Mouse (Mus musculus): Measurements from ENCODE around the gene Naaa. TPM values are rescaled to one million over a fixed set of nuclear protein-coding genes. Genes with fewer than 3 reads are reported as not detected.
A peak's percentile ranks its signal among the peaks of the same experiment; 100 is the strongest.

Naaa gene
- polyA plus RNA-seq, 1 experiment from 2014 or later, result 6.0 TPM

GRCm38 (mm10) chr5:92248614-92249013 is 29.4 kb downstream of the Naaa start:
- Histone ChIP-seq H3K36me3 (ENCODE audit: control insufficient read depth, insufficient read depth, low read length) (no peaks in the 10 kb centered on the region), H3K27ac (ENCODE audit: low read depth, low read length) (no peak overlapping the region), H3K27me3 (replicated peaks; ENCODE audit: control insufficient read depth, insufficient read depth, low read length) (peaks cover 13% of the 10 kb centered on the region), H3K4me1 (replicated peaks; ENCODE audit: control insufficient read depth, insufficient read depth, low read length) (no peaks in the 10 kb centered on the region), H3K4me2 (no peak overlapping the region), H3K9me3 (ENCODE audit: control insufficient read depth, low read length) (no peaks in the 10 kb centered on the region), H3K4me3 (ENCODE audit: low read depth, low read length) (no peak overlapping the region), H3K9ac (ENCODE audit: low read depth, low read length) (no peak overlapping the region)
- DNase-seq (ENCODE audit: low spot score) (no peak), ATAC-seq (replicated peaks; ENCODE audit: low FRiP score) (no peak)
- WGBS, result 72% methylated on average over 11 of the region's 11 CpGs

GRCm38 (mm10) chr5:92245483-92245882 is 32.5 kb downstream of the Naaa start:
- no peaks in the 10 kb centered on the region for H3K9me3 ChIP-seq (ENCODE audit: control insufficient read depth, low read length)
- no peak overlapping the region for H3K4me2 ChIP-seq
- ATAC-seq (replicated peaks; ENCODE audit: low FRiP score) (no peak), DNase-seq (ENCODE audit: low spot score) (no peak)
- H3K4me3 ChIP-seq (ENCODE audit: low read depth, low read length), result no peak overlapping the region
- H3K27ac ChIP-seq (ENCODE audit: low read depth, low read length), result no peak overlapping the region
- H3K4me1 ChIP-seq (replicated peaks; ENCODE audit: control insufficient read depth, insufficient read depth, low read length), result no peaks in the 10 kb centered on the region
- peaks cover 10% of the 10 kb centered on the region for H3K27me3 ChIP-seq (replicated peaks; ENCODE audit: control insufficient read depth, insufficient read depth, low read length)
- WGBS, result 43% methylated on average over 9 of the region's 9 CpGs
- no peaks in the 10 kb centered on the region for H3K36me3 ChIP-seq (ENCODE audit: control insufficient read depth, insufficient read depth, low read length)
- H3K9ac ChIP-seq (ENCODE audit: low read depth, low read length), result no peak overlapping the region

GRCm38 (mm10) chr5:92244900-92245299 is 33.1 kb downstream of the Naaa start:
- Histone ChIP-seq H3K9me3 (ENCODE audit: control insufficient read depth, low read length) (no peaks in the 10 kb centered on the region), H3K27ac (ENCODE audit: low read depth, low read length) (no peak overlapping the region), H3K4me3 (ENCODE audit: low read depth, low read length) (no peak overlapping the region), H3K36me3 (ENCODE audit: control insufficient read depth, insufficient read depth, low read length) (no peaks in the 10 kb centered on the region), H3K27me3 (replicated peaks; ENCODE audit: control insufficient read depth, insufficient read depth, low read length) (peaks cover 10% of the 10 kb centered on the region), H3K4me1 (replicated peaks; ENCODE audit: control insufficient read depth, insufficient read depth, low read length) (no peaks in the 10 kb centered on the region), H3K9ac (ENCODE audit: low read depth, low read length) (no peak overlapping the region), H3K4me2 (no peak overlapping the region)
- WGBS, result 87% methylated on average over 2 of the region's 2 CpGs
- DNase-seq (ENCODE audit: low spot score) (no peak), ATAC-seq (replicated peaks; ENCODE audit: low FRiP score) (no peak)

GRCm38 (mm10) chr5:92240769-92241168 is 37.2 kb downstream of the Naaa start:
- WGBS, result 88% methylated on average over 12 of the region's 12 CpGs
- DNase-seq (ENCODE audit: low spot score), result no peak
- no peak for ATAC-seq (replicated peaks; ENCODE audit: low FRiP score)
- H3K36me3 ChIP-seq (ENCODE audit: control insufficient read depth, insufficient read depth, low read length), result no peaks in the 10 kb centered on the region
- H3K27me3 ChIP-seq (replicated peaks; ENCODE audit: control insufficient read depth, insufficient read depth, low read length), result peaks cover 11% of the 10 kb centered on the region
- H3K4me2 ChIP-seq, result no peak overlapping the region
- no peaks in the 10 kb centered on the region for H3K9me3 ChIP-seq (ENCODE audit: control insufficient read depth, low read length)
- no peak overlapping the region for H3K27ac ChIP-seq (ENCODE audit: low read depth, low read length)
- no peak overlapping the region for H3K4me3 ChIP-seq (ENCODE audit: low read depth, low read length)
- H3K4me1 ChIP-seq (replicated peaks; ENCODE audit: control insufficient read depth, insufficient read depth, low read length), result no peaks in the 10 kb centered on the region
- no peak overlapping the region for H3K9ac ChIP-seq (ENCODE audit: low read depth, low read length)

- Histone ChIP-seq H3K27ac (ENCODE audit: low read depth, low read length) (no peak overlapping the region), H3K9me3 (ENCODE audit: control insufficient read depth, low read length) (no peaks in the 10 kb centered on the region), H3K36me3 (ENCODE audit: control insufficient read depth, insufficient read depth, low read length) (no peaks in the 10 kb centered on the region), H3K9ac (ENCODE audit: low read depth, low read length) (no peak overlapping the region), H3K4me3 (ENCODE audit: low read depth, low read length) (no peak overlapping the region), H3K4me1 (replicated peaks; ENCODE audit: control insufficient read depth, insufficient read depth, low read length) (no peaks in the 10 kb centered on the region), H3K4me2 (peak overlapping the region; percentile 4; the same call in 1 of the 2 replicates), H3K27me3 (replicated peaks; ENCODE audit: control insufficient read depth, insufficient read depth, low read length) (peaks cover 9% of the 10 kb centered on the region)
- no peak for ATAC-seq (replicated peaks; ENCODE audit: low FRiP score)
- WGBS, result 42% methylated on average over 29 of the region's 29 CpGs
- DNase-seq (ENCODE audit: low spot score), result peak; percentile 54
Observed at GRCm38 (mm10) chr5:92239333-92240232, 38.4 kb downstream of the Naaa start.

GRCm38 (mm10) chr5:92234939-92235557 is 42.9 kb downstream of the Naaa start:
- no peak for DNase-seq (ENCODE audit: low spot score)

GRCm38 (mm10) chr5:92233366-92233765 is 44.6 kb downstream of the Naaa start:
- H3K36me3 ChIP-seq (ENCODE audit: control insufficient read depth, insufficient read depth, low read length), result no peaks in the 10 kb centered on the region
- no peak overlapping the region for H3K9ac ChIP-seq (ENCODE audit: low read depth, low read length)
- peaks cover 9% of the 10 kb centered on the region for H3K27me3 ChIP-seq (replicated peaks; ENCODE audit: control insufficient read depth, insufficient read depth, low read length)
- H3K27ac ChIP-seq (ENCODE audit: low read depth, low read length), result no peak overlapping the region
- DNase-seq (ENCODE audit: low spot score), result no peak
- ATAC-seq (replicated peaks; ENCODE audit: low FRiP score), result no peak
- WGBS, result 74% methylated on average over 4 of the region's 4 CpGs
- H3K4me3 ChIP-seq (ENCODE audit: low read depth, low read length), result no peak overlapping the region
- H3K4me1 ChIP-seq (replicated peaks; ENCODE audit: control insufficient read depth, insufficient read depth, low read length), result no peaks in the 10 kb centered on the region
- H3K9me3 ChIP-seq (ENCODE audit: control insufficient read depth, low read length), result no peaks in the 10 kb centered on the region
- H3K4me2 ChIP-seq, result no peak overlapping the region

More at GRCm38 (mm10) chr5:92234939-92235557, 42.9 kb downstream of the Naaa start:
- no peak overlapping the region for H3K4me2 ChIP-seq
- no peak overlapping the region for H3K9ac ChIP-seq (ENCODE audit: low read depth, low read length)
- H3K27me3 ChIP-seq (replicated peaks; ENCODE audit: control insufficient read depth, insufficient read depth, low read length), result peaks cover 9% of the 10 kb centered on the region
- no peak for ATAC-seq (replicated peaks; ENCODE audit: low FRiP score)
- no peaks in the 10 kb centered on the region for H3K9me3 ChIP-seq (ENCODE audit: control insufficient read depth, low read length)
- no peaks in the 10 kb centered on the region for H3K4me1 ChIP-seq (replicated peaks; ENCODE audit: control insufficient read depth, insufficient read depth, low read length)
- H3K4me3 ChIP-seq (ENCODE audit: low read depth, low read length), result no peak overlapping the region
- no peak overlapping the region for H3K27ac ChIP-seq (ENCODE audit: low read depth, low read length)
- 35% methylated on average over 5 of the region's 5 CpGs for WGBS
- H3K36me3 ChIP-seq (ENCODE audit: control insufficient read depth, insufficient read depth, low read length), result no peaks in the 10 kb centered on the region

- DNase-seq (ENCODE audit: low spot score), result no peak
- H3K36me3 ChIP-seq (ENCODE audit: control insufficient read depth, insufficient read depth, low read length), result no peaks in the 10 kb centered on the region
- no peak overlapping the region for H3K4me3 ChIP-seq (ENCODE audit: low read depth, low read length)
- no peak overlapping the region for H3K9ac ChIP-seq (ENCODE audit: low read depth, low read length)
- 73% methylated on average over 10 of the region's 10 CpGs for WGBS
- ATAC-seq (replicated peaks; ENCODE audit: low FRiP score), result no peak
- H3K9me3 ChIP-seq (ENCODE audit: control insufficient read depth, low read length), result no peaks in the 10 kb centered on the region
- no peaks in the 10 kb centered on the region for H3K4me1 ChIP-seq (replicated peaks; ENCODE audit: control insufficient read depth, insufficient read depth, low read length)
- H3K4me2 ChIP-seq, result no peak overlapping the region
- no peak overlapping the region for H3K27ac ChIP-seq (ENCODE audit: low read depth, low read length)
- H3K27me3 ChIP-seq (replicated peaks; ENCODE audit: control insufficient read depth, insufficient read depth, low read length), result peaks cover 6% of the 10 kb centered on the region; the same call in 1 of the 2 replicates
Observed at GRCm38 (mm10) chr5:92231836-92232235, 46.1 kb downstream of the Naaa start.
